Mouse (Mus musculus): Measurements from ENCODE around the gene Smyd3. TPM values are rescaled to one million over a fixed set of nuclear protein-coding genes. Genes with fewer than 3 reads are reported as not detected.
"Not testable (repeated sequence)": the region's sequence is repeated elsewhere in the genome, so short reads cannot be mapped to it uniquely, and the experiment has no call there.

Gene Smyd3
- polyA plus RNA-seq, 1 experiment from 2014 or later, result 5.8 TPM

DNA sequence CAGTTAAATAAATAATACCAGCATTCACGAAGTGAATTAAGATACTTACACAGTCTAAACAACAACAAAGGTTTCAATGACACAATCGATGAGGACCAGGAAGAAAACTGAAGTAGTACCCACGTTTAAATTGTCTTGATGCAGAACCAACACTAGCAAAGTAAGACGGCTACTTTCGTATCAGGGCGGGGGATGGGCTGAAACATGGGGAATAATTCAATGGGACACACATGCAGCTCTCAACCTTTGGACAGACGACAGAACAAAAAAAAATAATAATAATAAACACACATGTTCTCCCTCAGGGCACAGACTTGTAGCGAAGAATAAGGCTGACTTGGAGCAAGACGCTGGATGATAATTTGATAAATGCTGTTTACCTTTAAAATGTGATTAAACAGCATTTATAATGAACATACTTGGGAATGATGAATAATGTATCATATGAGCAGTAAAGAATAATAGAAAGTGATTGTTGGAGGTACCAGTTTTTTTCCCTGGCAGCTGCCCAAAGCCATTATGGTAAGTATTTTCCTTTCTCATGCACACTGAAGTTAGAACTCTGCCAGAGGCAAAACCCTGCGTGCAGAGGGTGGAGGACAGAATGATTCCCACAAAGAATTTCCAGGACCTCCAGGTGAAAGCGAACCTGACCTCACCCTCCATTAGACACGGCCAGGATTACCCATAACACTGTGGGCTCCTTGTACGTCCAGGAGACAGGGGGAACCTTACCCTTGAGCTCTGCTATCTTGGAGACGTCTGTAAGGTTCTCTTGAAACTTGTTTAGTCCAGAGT is 340.8 kb downstream of the Smyd3 start:
- ATAC-seq (no peak), DNase-seq (ENCODE audit: low spot score) (no peak)
- Histone ChIP-seq H3K27ac (ENCODE audit: low read length) (no peak overlapping the region), H3K9me3 (ENCODE audit: low read length) (no peaks in the 10 kb centered on the region), H3K9ac (replicated peaks; ENCODE audit: low read depth) (no peak overlapping the region), H3K4me2 (replicated peaks; ENCODE audit: low read depth, low read length) (no peak overlapping the region), H3K36me3 (ENCODE audit: insufficient read depth, low read length) (no peaks in the 10 kb centered on the region), H3K4me1 (ENCODE audit: insufficient read depth, low read depth, low read length) (no peaks in the 10 kb centered on the region; the same call in 1 of the 2 replicates), H3K27me3 (replicated peaks; ENCODE audit: insufficient read depth, low read length) (no peaks in the 10 kb centered on the region), H3K4me3 (ENCODE audit: low read depth, low read length) (no peak overlapping the region)
- TF ChIP-seq EP300 (IDR thresholded peaks at IDR 0.05), result no peak
- no peak for TF ChIP-seq CTCF (IDR thresholded peaks at IDR 0.05)
- WGBS, result 54% methylated on average over 14 of the region's 14 CpGs

DNA sequence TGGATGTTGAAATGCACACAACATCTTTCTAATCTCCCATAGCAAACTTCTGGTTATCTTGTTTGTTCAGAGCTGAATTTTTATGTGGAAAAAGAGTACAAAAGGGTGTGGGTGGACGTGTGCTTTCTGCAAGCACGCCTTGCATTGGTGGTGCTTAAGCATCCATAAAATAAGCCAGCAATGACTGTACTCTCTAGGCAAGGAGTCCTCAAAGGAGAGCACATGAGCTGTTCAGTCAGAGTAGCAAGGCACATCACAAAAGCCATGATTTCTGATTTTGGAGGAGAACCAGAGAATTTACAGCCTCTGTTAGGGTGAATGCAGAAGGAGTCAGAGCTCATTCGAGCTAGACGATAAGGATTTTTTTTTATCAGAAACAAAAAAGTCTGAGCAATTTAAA is 343.6 kb downstream of the Smyd3 start:
- H3K9ac ChIP-seq (replicated peaks; ENCODE audit: low read depth), result no peak overlapping the region
- no peaks in the 10 kb centered on the region; the same call in 1 of the 2 replicates for H3K4me1 ChIP-seq (ENCODE audit: insufficient read depth, low read depth, low read length)
- DNase-seq (ENCODE audit: low spot score) (no peak), ATAC-seq (no peak)
- H3K27me3 ChIP-seq (replicated peaks; ENCODE audit: insufficient read depth, low read length), result no peaks in the 10 kb centered on the region
- no peaks in the 10 kb centered on the region for H3K36me3 ChIP-seq (ENCODE audit: insufficient read depth, low read length)
- H3K4me2 ChIP-seq (replicated peaks; ENCODE audit: low read depth, low read length), result no peak overlapping the region
- H3K9me3 ChIP-seq (ENCODE audit: low read length), result no peaks in the 10 kb centered on the region
- no peak overlapping the region for H3K4me3 ChIP-seq (ENCODE audit: low read depth, low read length)
- H3K27ac ChIP-seq (ENCODE audit: low read length), result no peak overlapping the region
- WGBS, result 59% methylated on average over 4 of the region's 4 CpGs
- TF ChIP-seq EP300 (IDR thresholded peaks at IDR 0.05) (no peak), CTCF (IDR thresholded peaks at IDR 0.05) (no peak)

DNA sequence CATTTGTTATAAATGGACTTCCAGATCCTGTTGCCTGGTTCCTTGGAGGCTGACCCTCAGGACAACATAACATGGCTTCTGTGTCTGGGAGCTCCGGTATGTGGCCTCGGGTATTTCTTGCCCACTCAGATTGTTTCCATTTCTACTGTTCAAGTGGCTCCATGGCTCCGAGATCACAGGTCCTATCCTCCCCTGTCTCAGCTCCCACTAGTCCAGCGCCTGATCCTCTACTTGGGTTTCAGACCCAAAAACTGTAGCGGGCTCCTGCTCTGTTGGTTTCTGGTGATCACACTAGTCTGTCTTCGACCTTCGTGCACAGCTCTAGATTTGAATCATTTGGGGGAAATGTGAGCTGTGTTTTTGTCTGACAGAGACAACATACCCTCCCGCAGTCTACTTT is 347.3 kb downstream of the Smyd3 start:
- Histone ChIP-seq H3K27ac (ENCODE audit: low read length) (no peak overlapping the region), H3K9me3 (ENCODE audit: low read length) (no peaks in the 10 kb centered on the region), H3K4me3 (ENCODE audit: low read depth, low read length) (no peak overlapping the region), H3K27me3 (replicated peaks; ENCODE audit: insufficient read depth, low read length) (no peaks in the 10 kb centered on the region), H3K4me1 (ENCODE audit: insufficient read depth, low read depth, low read length) (no peaks in the 10 kb centered on the region), H3K9ac (replicated peaks; ENCODE audit: low read depth) (no peak overlapping the region), H3K36me3 (ENCODE audit: insufficient read depth, low read length) (no peaks in the 10 kb centered on the region), H3K4me2 (replicated peaks; ENCODE audit: low read depth, low read length) (no peak overlapping the region)
- 82% methylated on average over 8 of the region's 8 CpGs for WGBS
- DNase-seq (ENCODE audit: low spot score), result no peak
- no peak for TF ChIP-seq EP300 (IDR thresholded peaks at IDR 0.05)
- no peak for TF ChIP-seq CTCF (IDR thresholded peaks at IDR 0.05)
- ATAC-seq, result no peak

DNA sequence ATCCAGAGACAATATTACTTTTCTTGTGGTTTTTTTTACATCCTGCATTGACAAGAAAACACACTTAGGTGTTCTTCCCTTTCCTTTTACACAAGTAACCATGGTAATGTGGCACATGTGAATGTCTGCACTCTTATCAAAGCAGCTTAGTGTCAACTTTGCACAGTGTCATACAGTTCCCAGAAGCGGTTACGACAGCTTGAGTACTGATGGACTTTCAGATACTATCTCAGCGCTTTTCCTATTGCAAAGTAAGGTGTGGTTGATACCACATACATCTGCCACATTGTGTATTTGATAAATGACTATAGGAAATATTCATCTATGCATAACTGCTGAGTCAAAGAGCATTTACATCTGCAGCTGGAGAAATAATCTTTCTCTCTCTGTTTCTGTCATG is 348.1 kb downstream of the Smyd3 start:
- TF ChIP-seq CTCF (IDR thresholded peaks at IDR 0.05), result no peak
- TF ChIP-seq EP300 (IDR thresholded peaks at IDR 0.05), result no peak
- Histone ChIP-seq H3K27ac (ENCODE audit: low read length) (no peak overlapping the region), H3K36me3 (ENCODE audit: insufficient read depth, low read length) (no peaks in the 10 kb centered on the region), H3K27me3 (replicated peaks; ENCODE audit: insufficient read depth, low read length) (no peaks in the 10 kb centered on the region), H3K4me2 (replicated peaks; ENCODE audit: low read depth, low read length) (no peak overlapping the region), H3K4me3 (ENCODE audit: low read depth, low read length) (no peak overlapping the region), H3K9me3 (ENCODE audit: low read length) (no peaks in the 10 kb centered on the region), H3K9ac (replicated peaks; ENCODE audit: low read depth) (no peak overlapping the region), H3K4me1 (ENCODE audit: insufficient read depth, low read depth, low read length) (no peaks in the 10 kb centered on the region)
- DNase-seq (ENCODE audit: low spot score) (no peak), ATAC-seq (no peak)
- WGBS, result 46% methylated on average over 3 of the region's 3 CpGs

DNA sequence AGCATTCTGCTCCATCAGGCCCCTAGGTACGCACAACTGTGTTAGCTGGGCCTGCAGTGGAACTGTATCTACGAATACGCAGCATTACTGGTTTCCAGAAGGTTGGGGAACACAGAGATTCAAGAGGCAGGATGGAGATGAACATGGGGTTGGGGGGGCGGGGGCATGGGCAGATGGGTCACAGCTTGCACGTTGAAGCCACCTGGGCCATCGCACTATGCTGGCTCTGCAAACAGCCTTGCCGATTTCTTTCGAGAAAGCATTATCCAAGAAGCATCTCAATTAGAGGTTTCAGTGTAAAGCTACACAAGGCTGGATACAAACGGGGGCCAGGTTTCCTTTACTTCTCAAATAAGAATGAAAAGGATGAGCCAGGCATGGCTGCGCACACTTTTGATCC is 348.7 kb downstream of the Smyd3 start:
- H3K27me3 ChIP-seq (replicated peaks; ENCODE audit: insufficient read depth, low read length), result no peaks in the 10 kb centered on the region
- no peak for ATAC-seq
- no peak overlapping the region for H3K9ac ChIP-seq (replicated peaks; ENCODE audit: low read depth)
- H3K4me2 ChIP-seq (replicated peaks; ENCODE audit: low read depth, low read length), result no peak overlapping the region
- TF ChIP-seq EP300 (IDR thresholded peaks at IDR 0.05) (no peak), CTCF (IDR thresholded peaks at IDR 0.05) (no peak)
- WGBS, result 84% methylated on average over 10 of the region's 10 CpGs
- no peak overlapping the region for H3K27ac ChIP-seq (ENCODE audit: low read length)
- DNase-seq (ENCODE audit: low spot score), result no peak
- no peak overlapping the region for H3K4me3 ChIP-seq (ENCODE audit: low read depth, low read length)
- H3K9me3 ChIP-seq (ENCODE audit: low read length), result no peaks in the 10 kb centered on the region
- H3K36me3 ChIP-seq (ENCODE audit: insufficient read depth, low read length), result no peaks in the 10 kb centered on the region
- no peaks in the 10 kb centered on the region for H3K4me1 ChIP-seq (ENCODE audit: insufficient read depth, low read depth, low read length)

DNA sequence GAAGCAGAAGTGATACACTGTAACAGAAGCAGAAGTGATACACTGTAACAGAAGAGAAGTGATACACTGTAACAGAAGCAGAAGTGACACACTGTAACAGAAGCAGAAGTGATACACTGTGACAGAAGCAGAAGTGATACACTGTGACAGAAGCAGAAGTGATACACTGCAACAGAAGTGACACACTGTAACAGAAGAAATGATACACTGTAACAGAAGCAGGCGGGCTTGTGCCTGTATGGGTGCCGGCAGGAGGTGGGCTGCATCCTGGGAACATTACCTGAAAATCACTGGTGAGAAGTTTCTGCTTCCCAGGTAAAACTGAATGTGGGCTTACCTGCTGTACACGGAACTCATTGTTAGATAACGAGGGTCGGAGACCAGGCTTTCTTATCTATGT is 353.6 kb downstream of the Smyd3 start:
- WGBS, result 79% methylated on average over 5 of the region's 5 CpGs
- ATAC-seq; DNase-seq (ENCODE audit: low spot score): not testable (repeated sequence)

DNA sequence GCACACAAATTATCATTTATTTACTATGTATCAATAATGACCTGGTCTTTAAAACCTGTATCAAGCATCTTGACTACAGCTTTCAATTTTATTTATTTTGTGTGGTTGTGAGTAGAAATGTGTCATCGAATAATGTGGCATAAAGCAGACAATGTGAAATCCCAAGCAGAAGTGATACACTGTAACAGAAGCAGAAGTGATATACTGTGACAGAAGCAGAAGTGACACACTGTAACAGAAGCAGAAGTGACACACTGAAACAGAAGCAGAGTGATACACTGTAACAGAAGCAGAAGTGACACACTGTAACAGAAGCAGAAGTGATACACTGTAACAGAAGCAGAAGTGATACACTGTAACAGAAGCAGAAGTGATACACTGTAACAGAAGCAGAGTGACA is 355.1 kb downstream of the Smyd3 start:
- ATAC-seq; H3K4me3 ChIP-seq (ENCODE audit: low read depth, low read length); H3K27me3 ChIP-seq (replicated peaks; ENCODE audit: insufficient read depth, low read length); DNase-seq (ENCODE audit: low spot score); H3K36me3 ChIP-seq (ENCODE audit: insufficient read depth, low read length); H3K4me1 ChIP-seq (ENCODE audit: insufficient read depth, low read depth, low read length); H3K27ac ChIP-seq (ENCODE audit: low read length); H3K9me3 ChIP-seq (ENCODE audit: low read length); H3K9ac ChIP-seq (replicated peaks; ENCODE audit: low read depth); H3K4me2 ChIP-seq (replicated peaks; ENCODE audit: low read depth, low read length): not testable (repeated sequence)
- WGBS, result 93% methylated on average over 1 of the region's 1 CpGs

More for the DNA sequence above, 353.6 kb downstream of the Smyd3 start:
- not testable (repeated sequence) for H3K4me3 ChIP-seq (ENCODE audit: low read depth, low read length); H3K9ac ChIP-seq (replicated peaks; ENCODE audit: low read depth); H3K9me3 ChIP-seq (ENCODE audit: low read length); H3K4me1 ChIP-seq (ENCODE audit: insufficient read depth, low read depth, low read length); H3K36me3 ChIP-seq (ENCODE audit: insufficient read depth, low read length); H3K27ac ChIP-seq (ENCODE audit: low read length); H3K27me3 ChIP-seq (replicated peaks; ENCODE audit: insufficient read depth, low read length); H3K4me2 ChIP-seq (replicated peaks; ENCODE audit: low read depth, low read length)
